Comparison of ENCODE assay signal across 15 mouse cellular contexts in genomic region chr2:150655290-150655689, GRCm38 (mm10). TPM values are rescaled to one million over a fixed set of nuclear protein-coding genes. Genes with fewer than 3 reads are reported as not detected.
"Had no signal": no experiment of that assay in that cellular context is flagged by ENCODE, and none has a peak within 500 bp of the region (broad histone marks: within the 10 kb centered on the region; RNA-seq: fewer than 3 reads in every experiment).

No protein-coding gene starts in this region.

- H3K4me2 ChIP-seq: limb, embryonic 13.5 days; midbrain, embryonic 11.5 days; midbrain, embryonic 15.5 days; neural tube, embryonic 13.5 days had no signal

- H3K9me3 ChIP-seq: limb, embryonic 13.5 days; midbrain, embryonic 15.5 days; neural tube, embryonic 13.5 days had no signal

- H3K4me3 ChIP-seq: limb, embryonic 13.5 days; midbrain, embryonic 15.5 days; neural tube, embryonic 13.5 days had no signal

- DNase-seq: left cerebral cortex, postnatal 4 days; lung, postnatal 4 days; right cerebral cortex, postnatal 14 days; thymus, adult 18-20 months; thymus, postnatal 14 days had no signal

- H3K27ac ChIP-seq: limb, embryonic 13.5 days; liver, embryonic 14.5 days; midbrain, embryonic 15.5 days had no signal

- H3K9ac ChIP-seq: limb, embryonic 13.5 days; liver, embryonic 14.5 days; midbrain, embryonic 15.5 days; neural tube, embryonic 13.5 days had no signal

- H3K27me3 ChIP-seq: limb, embryonic 13.5 days; midbrain, embryonic 15.5 days; neural tube, embryonic 13.5 days had no signal

- ATAC-seq: midbrain, embryonic 15.5 days had no signal

- H3K4me1 ChIP-seq: limb, embryonic 13.5 days had no signal

- H3K36me3 ChIP-seq: limb, embryonic 13.5 days; midbrain, embryonic 15.5 days; neural tube, embryonic 13.5 days had no signal

RNA-seq across cellular contexts. Expression of gene Vsx1, which starts 33.9 kb away (rescaled TPM):
- total RNA-seq: left cerebral cortex, postnatal 10 days; liver, adult 2 months; megakaryocyte, adult 5-6 weeks had no signal
- polyA plus RNA-seq: kidney, embryonic 16.5 days; liver, adult 2 months; liver, embryonic 14.5 days; small intestine, adult 2 months had no signal
